Mouse (Mus musculus) intestine, embryonic 16.5 days (tissue): ENCODE results near the gene Gpr12. TPM values are rescaled to one million over a fixed set of nuclear protein-coding genes. Genes with fewer than 3 reads are reported as not detected.
"Not testable (repeated sequence)": the region's sequence is repeated elsewhere in the genome, so short reads cannot be mapped to it uniquely, and the experiment has no call there.

Source experiments
- ATAC-seq: fragments of 200-750 bp; cut with Nextera tagmentation; 2 replicates; pipeline ENCODE4 v1.8.0; 2017; ENCODE audit warnings: moderate TSS enrichment, moderate library complexity
- H3K27ac ChIP-seq: fragments of 300-500 bp; sonication (generic); 2 replicates; pipeline ENCODE4 v1.5.1; 2014; ENCODE audit warnings: mild to moderate bottlenecking, low read length
- H3K27me3 ChIP-seq: fragments of 300-500 bp; sonication (generic); replicated peaks from 2 replicates; pipeline ENCODE4 v1.6.1; 2014; ENCODE audit warnings: low read length, control low read depth, mixed read lengths; ENCODE audit not compliant: control insufficient read depth, insufficient read depth
- H3K36me3 ChIP-seq: fragments of 300-500 bp; sonication (generic); 2 replicates; pipeline ENCODE4 v1.6.1; 2014; ENCODE audit warnings: low read length, control low read depth; ENCODE audit not compliant: control insufficient read depth, insufficient read depth
- H3K4me1 ChIP-seq: fragments of 300-500 bp; sonication (generic); 2 replicates; pipeline ENCODE4 v1.6.1; 2014; ENCODE audit warnings: low read length, control low read depth, mixed read lengths; ENCODE audit not compliant: control insufficient read depth, insufficient read depth
- H3K4me2 ChIP-seq: fragments of 300-500 bp; sonication (generic); 2 replicates; pipeline ENCODE4 v1.6.1; 2014; ENCODE audit warnings: low read depth, low read length, control low read depth
- H3K4me3 ChIP-seq: fragments of 300-500 bp; sonication (generic); 2 replicates; pipeline ENCODE4 v1.5.1; 2014; ENCODE audit warnings: mild to moderate bottlenecking, low read length
- H3K9ac ChIP-seq: fragments of 300-500 bp; sonication (generic); 2 replicates; pipeline ENCODE4 v1.6.1; 2014; ENCODE audit warnings: low read depth, low read length
- H3K9me3 ChIP-seq: fragments of 300-500 bp; sonication (generic); 2 replicates; pipeline ENCODE4 v1.6.1; 2016; ENCODE audit warnings: low read length, control low read depth; ENCODE audit not compliant: control insufficient read depth
- WGBS: fragments of 180-500 bp; shearing (Covaris S2); extraction: QIAGEN DNeasy Blood & Tissue Kit; methylation state at CpG from one replicate; pipeline ENCODE4 v1.1.7; 2014; 5-methylcytosine and 5-hydroxymethylcytosine counted together
- polyA plus RNA-seq: library from polyadenylated mRNA; unstranded; fragments of >200 nt; fragmentation: Nextera tagmentation; extraction: Ambion mirVana; gene quantifications from 2 replicates; pipeline ENCODE4 v1.2.1, GENCODE M21; 2015

Gpr12 gene
- polyA plus RNA-seq, 1 experiment from 2014 or later = not detected

DNA sequence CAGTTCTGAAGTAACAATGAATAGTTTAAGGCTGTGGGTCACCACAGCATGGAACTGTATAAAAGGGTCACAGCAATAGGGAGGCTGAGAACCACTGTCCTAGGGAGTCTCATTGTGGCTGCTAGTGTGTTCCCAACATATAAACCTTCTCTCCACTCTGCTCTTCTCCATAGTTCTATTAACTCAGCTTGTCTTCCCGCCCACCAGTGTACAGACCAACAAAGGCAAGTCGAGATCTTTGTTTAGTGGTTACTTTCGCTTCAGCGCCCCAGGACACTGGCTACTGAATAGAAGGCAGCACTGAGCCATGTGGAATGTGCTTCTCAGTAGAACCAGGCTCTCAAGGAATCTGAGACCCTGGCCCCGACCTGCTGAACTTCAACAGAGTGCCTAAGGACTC is 7.5 kb upstream of the Gpr12 start:
- ATAC-seq = no peak

GRCm38 (mm10) chr5:146591636-146592035 is 6.6 kb upstream of the Gpr12 start:
- Histone ChIP-seq H3K27me3 (no peaks in the 10 kb centered on the region), H3K27ac (no peak overlapping the region), H3K9ac (no peak overlapping the region), H3K4me3 (no peak overlapping the region), H3K4me1 (no peaks in the 10 kb centered on the region), H3K4me2 (no peak overlapping the region), H3K9me3 (no peaks in the 10 kb centered on the region), H3K36me3 (no peaks in the 10 kb centered on the region)
- 81% methylated on average over 4 of the region's 4 CpGs for WGBS
- no peak for ATAC-seq

More for the DNA sequence above, 7.5 kb upstream of the Gpr12 start:
- Histone ChIP-seq H3K9ac (no peak overlapping the region), H3K4me3 (no peak overlapping the region), H3K27me3 (no peaks in the 10 kb centered on the region), H3K27ac (no peak overlapping the region), H3K9me3 (no peaks in the 10 kb centered on the region), H3K4me1 (no peaks in the 10 kb centered on the region), H3K4me2 (no peak overlapping the region), H3K36me3 (no peaks in the 10 kb centered on the region)
- 69% methylated on average over 5 of the region's 5 CpGs for whole genome bisulfite sequencing

- H3K27ac ChIP-seq = no peak overlapping the region
- no peak overlapping the region for H3K4me3 ChIP-seq
- WGBS = 53% methylated on average over 4 of the region's 4 CpGs
- H3K4me2 ChIP-seq = no peak overlapping the region
- H3K27me3 ChIP-seq = peaks cover 4% of the 10 kb centered on the region; the same call in 1 of the 2 replicates
- H3K9me3 ChIP-seq = no peaks in the 10 kb centered on the region
- no peaks in the 10 kb centered on the region for H3K4me1 ChIP-seq
- no peak overlapping the region for H3K9ac ChIP-seq
- ATAC-seq = no peak
- H3K36me3 ChIP-seq = no peaks in the 10 kb centered on the region
These were observed 5.9 kb upstream of the Gpr12 start for GRCm38 (mm10) chr5:146590987-146591386.

DNA sequence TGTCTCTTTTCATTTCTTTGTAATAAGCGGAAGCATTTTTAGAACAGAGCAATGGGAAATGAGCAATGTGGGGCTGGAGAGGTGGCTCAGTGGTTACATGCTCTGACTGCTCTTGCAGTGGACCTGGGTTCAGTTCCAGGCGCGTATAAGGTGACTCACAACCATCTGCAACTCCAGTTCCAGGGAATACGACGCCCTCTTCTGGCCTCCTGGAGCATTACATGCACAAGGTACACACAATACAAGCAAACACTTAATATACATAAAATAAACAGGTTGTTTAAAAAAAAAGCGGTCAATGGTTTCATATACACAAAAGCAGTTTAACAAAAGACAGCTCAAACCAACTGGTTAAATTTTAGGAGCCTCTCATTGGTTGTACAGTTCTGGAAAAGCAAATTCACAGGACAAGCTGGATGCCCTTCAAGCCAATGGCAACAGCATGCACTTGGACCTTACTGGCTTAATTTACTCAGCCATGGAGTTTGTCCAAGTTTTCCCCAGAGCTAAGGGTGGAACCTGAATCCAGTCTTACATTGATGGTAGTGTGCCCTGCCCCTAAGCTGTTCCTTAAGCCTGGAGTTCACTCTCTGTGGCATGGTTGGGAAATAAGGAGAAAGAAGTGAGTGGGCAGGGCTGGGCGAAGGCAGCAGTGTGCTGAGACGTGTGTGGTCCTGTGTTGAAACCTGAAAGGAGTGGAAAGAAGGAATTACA is 1.5 kb upstream of the Gpr12 start:
- WGBS = 74% methylated on average over 8 of the region's 8 CpGs

GRCm38 (mm10) chr5:146585307-146585651 is 240 bp upstream of the Gpr12 start:
- peak overlapping the region; percentile 50 for H3K4me3 ChIP-seq
- H3K4me2 ChIP-seq = peak overlapping the region; percentile 93
- ATAC-seq = 0 out of 2 replicates have a peak, but pooled peaks have one; percentile 18
- H3K9me3 ChIP-seq = no peaks in the 10 kb centered on the region
- WGBS = 4% methylated on average over 10 of the region's 10 CpGs
- H3K9ac ChIP-seq = no peak overlapping the region
- peaks cover 32% of the 10 kb centered on the region for H3K27me3 ChIP-seq
- H3K4me1 ChIP-seq = peaks cover 6% of the 10 kb centered on the region; the same call in 1 of the 2 replicates
- no peaks in the 10 kb centered on the region for H3K36me3 ChIP-seq
- no peak overlapping the region for H3K27ac ChIP-seq

More for the DNA sequence above, 1.5 kb upstream of the Gpr12 start:
- no peaks in the 10 kb centered on the region for H3K36me3 ChIP-seq
- peaks cover 6% of the 10 kb centered on the region; the same call in 1 of the 2 replicates for H3K4me1 ChIP-seq
- no peak overlapping the region for H3K27ac ChIP-seq
- no peaks in the 10 kb centered on the region for H3K9me3 ChIP-seq
- peaks cover 32% of the 10 kb centered on the region for H3K27me3 ChIP-seq
- no peak overlapping the region for H3K4me3 ChIP-seq
- H3K9ac ChIP-seq = no peak overlapping the region
- H3K4me2 ChIP-seq = no peak overlapping the region
- ATAC-seq = no peak

DNA sequence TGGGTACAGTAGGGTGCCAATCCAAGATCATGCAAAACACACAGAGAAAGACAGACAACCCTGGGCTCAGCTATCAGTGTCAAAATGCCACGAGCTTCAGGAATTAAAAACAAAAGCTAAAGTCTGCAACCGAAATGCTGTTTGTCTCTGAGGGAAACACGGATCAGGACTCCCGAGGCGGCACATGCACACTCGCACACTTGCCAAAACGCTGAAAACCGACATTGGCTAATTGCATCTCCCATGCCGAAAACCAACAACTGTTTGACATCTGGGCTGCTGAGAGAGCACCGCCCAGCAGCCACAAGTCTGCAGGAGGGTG is 922 bp downstream of the Gpr12 start:
- peaks cover 32% of the 10 kb centered on the region for H3K27me3 ChIP-seq
- ATAC-seq = no peak
- no peak overlapping the region for H3K27ac ChIP-seq
- peaks cover 6% of the 10 kb centered on the region; the same call in 1 of the 2 replicates for H3K4me1 ChIP-seq
- no peak overlapping the region for H3K9ac ChIP-seq
- no peaks in the 10 kb centered on the region for H3K36me3 ChIP-seq
- no peaks in the 10 kb centered on the region for H3K9me3 ChIP-seq
- WGBS = 8% methylated on average over 10 of the region's 10 CpGs
- H3K4me2 ChIP-seq = peak overlapping the region; percentile 93
- H3K4me3 ChIP-seq = peak overlapping the region; percentile 50

DNA sequence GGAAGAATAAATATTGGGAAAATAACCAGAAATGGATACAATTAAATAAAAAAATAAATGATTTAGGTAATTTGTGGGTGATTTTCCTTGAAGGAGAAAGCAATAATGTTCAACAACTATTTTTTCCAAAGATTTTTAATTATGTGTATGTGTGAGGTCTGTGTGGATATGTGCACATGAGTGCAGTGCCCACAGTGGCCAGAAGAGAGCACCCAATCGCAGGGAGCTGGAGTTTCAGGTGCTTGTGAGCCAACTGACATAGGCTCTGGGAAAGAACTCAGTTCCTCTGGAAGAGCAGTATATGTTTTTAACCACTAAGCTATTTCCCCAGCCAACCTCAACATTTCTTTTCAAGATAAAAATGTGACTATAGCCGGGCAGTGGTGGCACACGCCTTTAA is 8.4 kb downstream of the Gpr12 start:
- Histone ChIP-seq H3K36me3 (no peaks in the 10 kb centered on the region), H3K9ac (no peak overlapping the region)
- ATAC-seq = no peak

DNA sequence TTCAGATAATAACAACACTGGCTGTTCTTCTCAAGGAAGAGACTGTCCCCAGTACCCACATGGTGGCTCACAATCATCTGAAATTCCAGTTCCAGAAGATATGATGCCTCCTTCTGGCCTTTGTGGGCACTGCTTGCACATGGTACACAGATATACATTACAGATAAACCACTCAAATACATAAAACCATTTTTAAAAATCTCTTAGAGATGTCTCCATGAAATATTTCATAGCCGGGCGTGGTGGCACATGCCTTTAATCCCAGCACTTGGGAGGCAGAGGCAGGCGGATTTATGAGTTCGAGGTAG is 12.3 kb downstream of the Gpr12 start:
- not testable (repeated sequence) for ATAC-seq, H3K9me3 ChIP-seq, H3K9ac ChIP-seq, H3K36me3 ChIP-seq, H3K4me2 ChIP-seq, H3K4me3 ChIP-seq, H3K27me3 ChIP-seq, H3K4me1 ChIP-seq, H3K27ac ChIP-seq
- WGBS = 92% methylated on average over 4 of the region's 4 CpGs

More for the DNA sequence above, 8.4 kb downstream of the Gpr12 start:
- no peak overlapping the region for H3K27ac ChIP-seq
- no peak overlapping the region for H3K4me3 ChIP-seq
- no peaks in the 10 kb centered on the region for H3K27me3 ChIP-seq
- H3K9me3 ChIP-seq = no peaks in the 10 kb centered on the region
- 89% methylated on average over 3 of the region's 3 CpGs for WGBS
- no peaks in the 10 kb centered on the region for H3K4me1 ChIP-seq
- H3K4me2 ChIP-seq = no peak overlapping the region

DNA sequence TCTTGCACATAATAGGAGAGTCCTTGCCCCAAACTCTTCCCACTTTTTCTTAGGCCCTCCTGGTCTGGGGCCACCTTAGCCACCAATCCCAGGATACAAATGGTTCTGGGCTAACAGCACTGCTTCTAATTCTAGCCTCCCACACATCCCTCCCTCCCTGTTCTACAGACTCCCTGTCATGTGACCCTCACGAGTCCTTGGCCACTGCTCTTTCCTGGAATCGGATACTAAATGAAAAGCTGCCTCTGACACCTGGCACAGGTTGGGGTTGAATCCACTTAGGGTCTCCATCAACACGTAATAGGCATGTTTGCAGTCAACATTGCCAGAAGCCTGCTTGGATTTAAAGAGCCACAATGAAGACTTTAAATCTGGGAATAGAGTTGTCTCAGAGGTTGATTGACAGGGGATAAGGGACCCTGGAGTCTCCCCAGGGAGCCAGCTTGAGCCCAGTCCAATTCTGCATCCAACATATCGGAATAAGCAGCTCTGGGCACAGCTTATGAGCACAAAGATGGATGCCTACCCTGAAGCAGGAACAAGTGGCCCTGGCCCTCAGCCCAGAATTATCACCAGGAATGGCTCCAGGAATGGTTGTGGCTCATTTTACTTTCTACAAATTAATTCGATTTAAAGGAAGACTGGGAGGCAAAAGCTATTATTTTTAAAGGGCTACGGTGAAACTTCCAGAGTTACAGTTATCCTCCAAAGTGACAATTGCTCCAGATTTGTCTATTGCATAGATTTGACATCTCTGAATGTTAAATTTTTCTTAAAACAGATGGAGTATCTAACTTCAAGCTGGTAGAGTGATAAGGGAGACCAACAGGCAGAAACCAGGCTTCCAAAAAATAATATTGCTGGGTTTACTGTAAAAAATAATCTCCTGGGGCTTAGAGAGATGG is 13.0 kb downstream of the Gpr12 start:
- H3K9ac ChIP-seq, H3K9me3 ChIP-seq, H3K4me2 ChIP-seq, H3K27ac ChIP-seq, H3K4me3 ChIP-seq, H3K36me3 ChIP-seq, H3K4me1 ChIP-seq, H3K27me3 ChIP-seq: not testable (repeated sequence)
- WGBS = 64% methylated on average over 6 of the region's 6 CpGs
- 0 out of 2 replicates have a peak, but pooled peaks have one; percentile 36 for ATAC-seq
